Mouse (Mus musculus) liver, adult 2 months (tissue): Measurements from ENCODE around the gene Vti1a. TPM values are rescaled to one million over a fixed set of nuclear protein-coding genes. Genes with fewer than 3 reads are reported as not detected.
A peak's percentile ranks its signal among the peaks of the same experiment; 100 is the strongest.

Experiments
- DNase-seq: peaks from one replicate; pipeline ENCODE4 v3.0.0-alpha.2; 2011; ENCODE audit warnings: low read depth, low spot score; ENCODE audit errors: extremely low read depth
- H3K27ac ChIP-seq: fragments of 200-500 bp; replicated peaks from 2 replicates; pipeline ENCODE4 v1.5.1; 2012; ENCODE audit warnings: low read depth, mild to moderate bottlenecking, control low read depth, inconsistent platforms, low read length; ENCODE audit not compliant: insufficient read depth
- H3K27me3 ChIP-seq: fragments of 200-500 bp; 2 replicates; pipeline ENCODE4 v1.6.1; 2012; ENCODE audit warnings: mild to moderate bottlenecking, moderate library complexity, low read length, inconsistent platforms; ENCODE audit not compliant: control insufficient read depth, insufficient read depth
- H3K36me3 ChIP-seq: fragments of 200-500 bp; 2 replicates; pipeline ENCODE4 v1.6.1; 2012; ENCODE audit warnings: low read length, inconsistent platforms; ENCODE audit not compliant: control insufficient read depth, insufficient read depth
- H3K4me1 ChIP-seq: fragments of 200-500 bp; 2 replicates; pipeline ENCODE4 v1.6.1; 2011; ENCODE audit warnings: low read length; ENCODE audit not compliant: control insufficient read depth, insufficient read depth
- H3K4me3 ChIP-seq: fragments of 200-500 bp; 2 replicates; pipeline ENCODE4 v1.5.1; 2011; ENCODE audit warnings: low read depth, mild to moderate bottlenecking, control low read depth, low read length, moderate library complexity; ENCODE audit not compliant: insufficient read depth
- H3K79me2 ChIP-seq: fragments of 200-500 bp; 2 replicates; pipeline ENCODE4 v1.6.1; 2012; ENCODE audit warnings: inconsistent platforms, mild to moderate bottlenecking, low read length, moderate library complexity; ENCODE audit not compliant: control insufficient read depth, insufficient read depth
- H3K9ac ChIP-seq: fragments of 200-500 bp; 2 replicates; pipeline ENCODE4 v1.6.1; 2012; ENCODE audit warnings: low read depth, mild to moderate bottlenecking, control low read depth, inconsistent platforms, low read length
- CTCF ChIP-seq: fragments of 200-500 bp; IDR thresholded peaks from 2 replicates; pipeline ENCODE4 v1.5.1; 2011; ENCODE audit warnings: low read depth, low read length, control low read depth
- POLR2A ChIP-seq: fragments of 200-500 bp; IDR thresholded peaks from 2 replicates; pipeline ENCODE4 v1.6.1; 2011; ENCODE audit warnings: low read length, control low read depth; ENCODE audit not compliant: insufficient read depth; ENCODE audit errors: extremely low read depth
- WGBS: fragments of 180-500 bp; shearing (Covaris S2); methylation state at CpG from one replicate; pipeline ENCODE4 v1.1.7; 2018; 5-methylcytosine and 5-hydroxymethylcytosine counted together
- polyA plus RNA-seq: library from polyadenylated mRNA; depleted of rRNA; stranded (reverse); fragments of >200 nt; gene quantifications from 2 replicates; pipeline ENCODE4 v1.2.3, GENCODE M21; 2012
- total RNA-seq: library from RNA; depleted of rRNA; stranded (reverse); fragments of >200 nt; gene quantifications from 2 replicates; pipeline ENCODE4 v1.2.3, GENCODE M21; 2014

Vti1a gene
- total and polyA plus RNA-seq, 2 experiments, result 6.1 to 14.8 TPM

GRCm38 (mm10) chr19:55331776-55332175, 15.7 kb downstream of the Vti1a start:
- no peak overlapping the region for H3K4me3 ChIP-seq
- H3K27me3 ChIP-seq, result no peaks in the 10 kb centered on the region
- H3K27ac ChIP-seq, result no peak overlapping the region
- H3K36me3 ChIP-seq, result peaks cover 8% of the 10 kb centered on the region; the same call in 1 of the 2 replicates
- TF ChIP-seq POLR2A (no peak), CTCF (no peak)
- H3K79me2 ChIP-seq, result peaks cover 2% of the 10 kb centered on the region; the same call in 1 of the 2 replicates
- no peak for DNase-seq
- H3K4me1 ChIP-seq, result no peaks in the 10 kb centered on the region
- no peak overlapping the region for H3K9ac ChIP-seq
- 92% methylated on average over 5 of the region's 5 CpGs for WGBS

- Histone ChIP-seq H3K27me3 (no peaks in the 10 kb centered on the region), H3K4me1 (no peaks in the 10 kb centered on the region), H3K9ac (no peak overlapping the region), H3K79me2 (peaks cover 2% of the 10 kb centered on the region; the same call in 1 of the 2 replicates), H3K36me3 (peaks cover 9% of the 10 kb centered on the region; the same call in 1 of the 2 replicates), H3K27ac (no peak overlapping the region), H3K4me3 (no peak overlapping the region)
- TF ChIP-seq POLR2A, result no peak
- peak; percentile 70 for TF ChIP-seq CTCF
- DNase-seq, result peak; percentile 71
- 93% methylated on average over 8 of the region's 8 CpGs for WGBS
Observed at GRCm38 (mm10) chr19:55332641-55333268, 16.7 kb downstream of the Vti1a start.

GRCm38 (mm10) chr19:55335881-55336280, 19.8 kb downstream of the Vti1a start:
- H3K27me3 ChIP-seq, result no peaks in the 10 kb centered on the region
- 92% methylated on average over 1 of the region's 1 CpGs for WGBS
- peaks cover 2% of the 10 kb centered on the region; the same call in 1 of the 2 replicates for H3K79me2 ChIP-seq
- DNase-seq, result no peak
- no peak overlapping the region for H3K27ac ChIP-seq
- H3K9ac ChIP-seq, result no peak overlapping the region; the same call in 1 of the 2 replicates
- no peak overlapping the region for H3K4me3 ChIP-seq
- peaks cover 1% of the 10 kb centered on the region; the same call in 1 of the 2 replicates for H3K36me3 ChIP-seq
- TF ChIP-seq POLR2A (no peak), CTCF (no peak)
- no peaks in the 10 kb centered on the region; the same call in 1 of the 2 replicates for H3K4me1 ChIP-seq

- WGBS, result 84% methylated on average over 12 of the region's 12 CpGs
- H3K9ac ChIP-seq, result no peak overlapping the region
- H3K27me3 ChIP-seq, result no peaks in the 10 kb centered on the region
- TF ChIP-seq POLR2A (no peak), CTCF (no peak)
- peaks cover 1% of the 10 kb centered on the region; the same call in 1 of the 2 replicates for H3K36me3 ChIP-seq
- H3K27ac ChIP-seq, result no peak overlapping the region
- H3K79me2 ChIP-seq, result peaks cover 2% of the 10 kb centered on the region; the same call in 1 of the 2 replicates
- no peaks in the 10 kb centered on the region; the same call in 1 of the 2 replicates for H3K4me1 ChIP-seq
- H3K4me3 ChIP-seq, result no peak overlapping the region
- no peak for DNase-seq
Observed at GRCm38 (mm10) chr19:55336441-55336840, 20.3 kb downstream of the Vti1a start.

- DNase-seq, result no peak
- Histone ChIP-seq H3K79me2 (peaks cover 2% of the 10 kb centered on the region; the same call in 1 of the 2 replicates), H3K9ac (no peak overlapping the region), H3K27me3 (no peaks in the 10 kb centered on the region), H3K27ac (no peak overlapping the region), H3K4me1 (no peaks in the 10 kb centered on the region; the same call in 1 of the 2 replicates), H3K4me3 (no peak overlapping the region), H3K36me3 (peaks cover 1% of the 10 kb centered on the region; the same call in 1 of the 2 replicates)
- TF ChIP-seq POLR2A, result no peak
- 61% methylated on average over 9 of the region's 9 CpGs for WGBS
Observed at GRCm38 (mm10) chr19:55337066-55337465, 21.0 kb downstream of the Vti1a start.

- DNase-seq, result no peak
- TF ChIP-seq POLR2A (no peak), CTCF (no peak)
- H3K36me3 ChIP-seq, result peaks cover 1% of the 10 kb centered on the region; the same call in 1 of the 2 replicates
- H3K27me3 ChIP-seq, result no peaks in the 10 kb centered on the region
- no peak overlapping the region for H3K27ac ChIP-seq
- WGBS, result 93% methylated on average over 10 of the region's 10 CpGs
- H3K9ac ChIP-seq, result no peak overlapping the region
- peaks cover 2% of the 10 kb centered on the region; the same call in 1 of the 2 replicates for H3K4me1 ChIP-seq
- no peak overlapping the region for H3K4me3 ChIP-seq
- H3K79me2 ChIP-seq, result peaks cover 2% of the 10 kb centered on the region; the same call in 1 of the 2 replicates
Observed at GRCm38 (mm10) chr19:55337664-55338063, 21.6 kb downstream of the Vti1a start.
